Mouse (Mus musculus): Measurements from ENCODE around the gene Ctss. TPM values are rescaled to one million over a fixed set of nuclear protein-coding genes. Genes with fewer than 3 reads are reported as not detected.

Ctss gene
- total and polyA plus RNA-seq, 3 experiments = not detected

GRCm38 (mm10) chr3:95531025-95531424 lies 4.4 kb downstream of the Ctss start (continued):
- no peak for TF ChIP-seq CHD2 (IDR thresholded peaks at IDR 0.05; ENCODE audit: low read length)
- TF ChIP-seq MAFK (IDR thresholded peaks at IDR 0.05; ENCODE audit: borderline replicate concordance, low read depth, low read length) = no peak
- no peak for TF ChIP-seq MYC (IDR thresholded peaks at IDR 0.05; ENCODE audit: low read depth, low read length)
- TF ChIP-seq CHD1 (IDR thresholded peaks at IDR 0.05; ENCODE audit: low read depth, low read length) = no peak
- no peak for TF ChIP-seq ZKSCAN1 (IDR thresholded peaks at IDR 0.05; ENCODE audit: low read depth, low read length)
- TF ChIP-seq SMC3 (IDR thresholded peaks at IDR 0.05; ENCODE audit: low read depth, low read length) = peak; percentile 70
- no peak for TF ChIP-seq E2F4 (IDR thresholded peaks at IDR 0.05; ENCODE audit: borderline replicate concordance, low read depth, low read length)
- peak; percentile 44 to 69 (median 53) for TF ChIP-seq CTCF (IDR thresholded peaks at IDR 0.05 in 2 of 3, conservative IDR thresholded peaks at IDR 0.05 in 1 of 3; ENCODE audit: control insufficient read depth in 1 of 3, insufficient read depth in 1 of 3, low read depth in 2 of 3, low read length in 3 of 3, poor library complexity in 1 of 3, severe bottlenecking in 1 of 3)
- no peak for TF ChIP-seq RCOR1 (IDR thresholded peaks at IDR 0.05; ENCODE audit: low read depth, low read length)
- no peak for TF ChIP-seq MYB (IDR thresholded peaks at IDR 0.05; ENCODE audit: low read depth, low read length)
- peak; percentile 73 for TF ChIP-seq RAD21 (IDR thresholded peaks at IDR 0.05; ENCODE audit: low read depth, low read length)
- TF ChIP-seq USF2 (IDR thresholded peaks at IDR 0.05; ENCODE audit: borderline replicate concordance in 1 of 2, insufficient read depth in 1 of 2, low read depth in 1 of 2, low read length in 2 of 2) = no peak

GRCm38 (mm10) chr3:95533364-95533763 lies 6.8 kb downstream of the Ctss start:
- peaks cover 16 to 18% of the 10 kb centered on the region in 2 experiments for H3K27me3 ChIP-seq (ENCODE audit: control insufficient read depth in 1 of 2, insufficient read depth in 2 of 2, low read length in 2 of 2)
- H3K27ac ChIP-seq (ENCODE audit: control insufficient read depth, low read depth, low read length) = no peak overlapping the region
- H3K4me3 ChIP-seq (ENCODE audit: control insufficient read depth in 1 of 2, insufficient read depth in 1 of 2, low read depth in 2 of 2, low read length in 2 of 2) = no peak overlapping the region
- DNase-seq (ENCODE audit: low read depth, low spot score) = no peak
- no peaks in the 10 kb centered on the region for H3K9me3 ChIP-seq (replicated peaks; ENCODE audit: insufficient read depth, low read length)
- H3K36me3 ChIP-seq (ENCODE audit: control insufficient read depth in 1 of 2, insufficient read depth in 2 of 2, low read length in 2 of 2) = no peaks in the 10 kb centered on the region
- TF ChIP-seq MEF2A (IDR thresholded peaks at IDR 0.05; ENCODE audit: extremely low read depth, insufficient replicate concordance, low read depth, low read length, poor library complexity, severe bottlenecking) = no peak
- TF ChIP-seq SIN3A (IDR thresholded peaks at IDR 0.05; ENCODE audit: low read length) = no peak
- no peak for TF ChIP-seq ZMIZ1 (IDR thresholded peaks at IDR 0.05; ENCODE audit: low read depth, low read length)
- TF ChIP-seq MAFK (IDR thresholded peaks at IDR 0.05; ENCODE audit: borderline replicate concordance, low read depth, low read length) = no peak
- peak; percentile 58 for TF ChIP-seq ZNF384 (IDR thresholded peaks at IDR 0.05; ENCODE audit: low read depth, low read length)
- TF ChIP-seq ETS1 (IDR thresholded peaks at IDR 0.05; ENCODE audit: low read depth, low read length) = no peak
- TF ChIP-seq MAZ (IDR thresholded peaks at IDR 0.05; ENCODE audit: low read depth, low read length) = no peak
- no peak for TF ChIP-seq GABPA (IDR thresholded peaks at IDR 0.05; ENCODE audit: low read depth, low read length)
- no peak for TF ChIP-seq USF1 (IDR thresholded peaks at IDR 0.05; ENCODE audit: low read depth, low read length)
- TF ChIP-seq MAX (IDR thresholded peaks at IDR 0.05; ENCODE audit: low read length) = no peak
- no peak for TF ChIP-seq ZC3H11A (IDR thresholded peaks at IDR 0.05; ENCODE audit: low read depth, low read length)
- no peak for TF ChIP-seq HCFC1 (IDR thresholded peaks at IDR 0.05; ENCODE audit: low read depth, low read length)
- no peak for TF ChIP-seq TAL1 (IDR thresholded peaks at IDR 0.05; ENCODE audit: low read length)
- no peak for TF ChIP-seq POLR2AphosphoS2 (IDR thresholded peaks at IDR 0.05; ENCODE audit: low read length)
- TF ChIP-seq SMC3 (IDR thresholded peaks at IDR 0.05; ENCODE audit: low read depth, low read length) = 0 out of 2 replicates have a peak, but pooled peaks have one; percentile 12
- peak in 2 of 3 experiments; percentile 8 to 14; a peak in 2 of 6 replicates for TF ChIP-seq CTCF (IDR thresholded peaks at IDR 0.05 in 2 of 3, conservative IDR thresholded peaks at IDR 0.05 in 1 of 3; ENCODE audit: control insufficient read depth in 1 of 3, insufficient read depth in 1 of 3, low read depth in 2 of 3, low read length in 3 of 3, poor library complexity in 1 of 3, severe bottlenecking in 1 of 3)
- H3K79me2 ChIP-seq (ENCODE audit: control insufficient read depth, insufficient read depth, low read length, poor library complexity) = no peaks in the 10 kb centered on the region
- no peaks in the 10 kb centered on the region for H3K4me1 ChIP-seq (ENCODE audit: control insufficient read depth in 1 of 2, insufficient read depth in 2 of 2, low read length in 2 of 2)
- H3K9ac ChIP-seq (ENCODE audit: control insufficient read depth, low read depth, low read length, poor library complexity, severe bottlenecking) = no peak overlapping the region
